Mouse (Mus musculus): ENCODE measurements at regions not wholly inside any gene's neighbourhood (a gene's known extent, or its start where the extent isn't known, plus 50 kb on each side); places are given as distances from the start of the nearest gene placed in this dataset.
A peak's percentile ranks its signal among the peaks of the same experiment; 100 is the strongest.

DNA sequence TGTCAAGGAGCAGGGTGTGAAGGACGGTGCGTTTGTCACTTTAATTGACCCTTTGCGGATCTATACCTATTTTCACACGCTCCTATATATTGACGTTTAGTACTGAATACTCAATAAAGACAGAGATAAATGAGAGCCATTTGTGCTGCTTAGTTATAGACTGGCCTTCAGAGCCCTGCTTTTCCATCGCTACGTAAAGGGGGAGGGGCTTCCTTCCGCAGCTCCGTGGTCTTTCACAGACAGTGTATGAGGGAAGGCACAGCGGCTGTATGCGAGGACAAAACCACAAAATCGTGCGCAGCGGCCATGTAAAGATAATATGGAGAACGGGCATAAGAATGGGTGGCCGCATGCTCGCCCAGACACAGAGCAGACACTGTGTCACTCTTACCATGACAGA is 58.4 kb upstream of the Pced1b start:
- DNase-seq (ENCODE audit: inconsistent age in 2 of 2, low spot score in 1 of 2): no peak

GRCm38 (mm10) chr15:97187831-97188230 is 59.1 kb upstream of the Pced1b start:
- DNase-seq (ENCODE audit: inconsistent age in 2 of 2, low spot score in 1 of 2): no peak

DNA sequence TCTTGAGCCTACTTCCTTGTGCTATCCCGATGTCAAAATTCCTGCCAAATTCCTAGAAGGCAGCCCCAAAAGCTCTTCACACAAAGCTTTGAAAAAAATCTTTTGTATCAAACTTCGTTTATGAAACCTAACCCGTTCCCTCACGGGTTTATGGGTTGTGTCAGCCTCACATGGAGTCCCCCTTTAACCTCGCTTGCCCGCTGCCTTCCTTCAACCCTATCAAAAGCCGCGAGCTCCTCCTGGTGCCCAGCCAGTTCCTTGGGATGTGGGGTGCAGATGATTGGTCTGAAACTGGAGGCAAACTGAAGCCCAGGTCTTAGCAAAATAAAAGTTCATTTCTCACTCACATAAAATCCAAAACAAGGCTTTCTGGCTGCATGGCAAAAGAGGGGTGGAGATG is 60.9 kb upstream of the Pced1b start:
- no peak for DNase-seq (ENCODE audit: inconsistent age in 2 of 2, low spot score in 1 of 2)

- no peak for DNase-seq (ENCODE audit: inconsistent age in 2 of 2, low spot score in 1 of 2)
Measured at GRCm38 (mm10) chr15:97182617-97183038, 64.3 kb upstream of the Pced1b start.

DNA sequence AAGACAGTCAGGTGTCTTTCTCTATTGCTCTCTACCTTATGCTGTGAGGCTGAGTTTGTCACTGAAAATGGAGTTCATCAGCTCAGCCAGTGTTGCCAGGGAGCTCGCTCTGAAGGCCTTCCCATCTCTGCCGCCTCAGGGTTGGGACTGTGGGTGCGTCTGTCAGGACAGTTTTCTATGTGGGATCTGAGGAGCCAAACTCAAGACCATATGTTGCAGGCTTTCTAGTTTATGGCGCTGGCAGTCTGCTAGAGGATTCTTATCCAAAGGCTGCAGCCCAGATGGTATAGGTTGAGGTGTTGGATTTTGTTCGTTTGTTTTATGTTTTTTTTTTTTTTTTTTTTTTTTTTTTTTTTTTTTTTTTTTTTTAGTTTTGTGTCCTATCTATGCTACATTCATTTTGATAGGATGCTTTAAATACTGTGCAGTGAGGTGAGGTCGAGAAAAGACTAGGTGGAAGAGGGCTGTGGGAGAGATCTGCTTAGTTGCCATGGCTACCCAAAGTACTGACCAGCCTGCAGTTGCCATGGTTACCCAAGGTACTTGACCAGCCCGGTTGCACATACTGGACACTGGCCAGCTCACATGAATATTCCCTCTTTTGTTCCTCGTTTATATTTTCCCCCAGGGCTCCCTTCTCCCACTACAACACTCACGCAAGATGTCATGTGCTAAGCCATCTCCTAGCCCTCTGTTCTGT is 65.8 kb upstream of the Pced1b start:
- DNase-seq (ENCODE audit: inconsistent age in 2 of 2, low spot score in 1 of 2): no peak

DNA sequence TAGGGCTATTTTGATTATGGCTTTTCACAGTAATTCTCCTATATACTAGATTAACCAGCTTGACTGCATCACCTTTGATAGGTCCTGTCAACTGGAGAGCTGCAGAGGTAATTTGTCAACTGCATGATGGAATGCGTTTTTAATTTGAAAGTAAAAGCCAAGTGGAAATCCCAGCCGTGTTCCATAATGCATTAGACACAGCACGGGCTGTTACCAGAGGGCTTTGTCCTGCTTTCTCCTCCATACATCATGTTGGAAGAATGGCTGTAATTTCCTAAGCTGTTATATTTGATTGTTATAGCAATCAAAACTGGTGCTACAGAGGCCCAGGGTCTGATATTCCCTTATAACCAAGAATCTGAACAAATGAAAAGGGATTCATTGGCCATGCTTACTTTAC is 68.6 kb upstream of the Pced1b start:
- DNase-seq (ENCODE audit: inconsistent age in 2 of 2, low spot score in 1 of 2): no peak

DNA sequence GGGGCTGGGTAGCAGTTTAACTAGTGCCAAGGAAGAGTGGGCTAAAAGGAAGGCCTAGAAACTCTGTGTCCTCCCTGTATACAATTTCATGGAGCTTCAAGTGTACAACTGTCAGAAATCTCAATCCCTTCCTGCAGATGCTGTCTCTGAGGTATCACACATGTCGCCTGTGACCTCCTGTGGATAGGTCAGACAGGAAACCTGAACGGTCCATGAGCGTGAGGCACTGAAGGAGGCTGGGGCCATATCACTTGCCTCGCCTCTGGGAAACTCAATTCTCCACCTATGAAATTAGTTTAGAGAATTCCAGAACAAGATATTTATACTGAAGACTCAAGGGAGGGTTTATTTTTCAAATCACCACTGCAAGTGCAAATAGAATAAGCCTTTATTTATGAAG is 69.1 kb upstream of the Pced1b start:
- no peak for DNase-seq (ENCODE audit: inconsistent age in 2 of 2, low spot score in 1 of 2)

GRCm38 (mm10) chr15:97174989-97175388 is 71.9 kb upstream of the Pced1b start:
- DNase-seq (ENCODE audit: inconsistent age in 2 of 2, low spot score in 1 of 2): peak; percentile 34 to 44

DNA sequence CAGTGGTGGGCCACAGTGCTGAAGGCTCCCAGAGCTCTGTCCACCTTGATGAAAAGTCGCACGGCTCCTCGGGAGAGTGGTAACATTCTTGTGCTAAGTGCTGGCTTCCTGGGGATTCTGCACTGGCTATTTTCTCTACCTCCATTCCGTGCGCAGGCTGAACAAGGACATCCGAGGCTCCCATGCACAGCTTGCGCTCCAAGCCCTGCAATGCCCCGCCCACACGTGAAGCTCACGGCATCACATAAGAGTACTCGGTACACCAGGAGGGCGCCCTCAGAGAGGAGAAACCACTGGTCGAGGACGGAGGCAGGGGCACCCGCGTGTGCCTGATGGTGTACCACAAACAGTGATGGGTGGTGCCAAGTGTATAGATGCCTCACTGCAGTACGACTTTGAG is 73.7 kb upstream of the Pced1b start:
- DNase-seq (ENCODE audit: inconsistent age in 2 of 2, low spot score in 1 of 2): no peak

GRCm38 (mm10) chr15:97170074-97170473 is 76.8 kb upstream of the Pced1b start:
- DNase-seq (ENCODE audit: inconsistent age in 2 of 2, low spot score in 1 of 2): peak in 1 of 2 experiments; percentile 60

- DNase-seq (ENCODE audit: inconsistent age in 2 of 2, low spot score in 1 of 2): peak; percentile 11 to 56
Measured at GRCm38 (mm10) chr15:97169381-97169780, 77.5 kb upstream of the Pced1b start.

GRCm38 (mm10) chr15:97167116-97167515 is 79.8 kb upstream of the Pced1b start:
- no peak for DNase-seq (ENCODE audit: inconsistent age in 2 of 2, low spot score in 1 of 2)

DNA sequence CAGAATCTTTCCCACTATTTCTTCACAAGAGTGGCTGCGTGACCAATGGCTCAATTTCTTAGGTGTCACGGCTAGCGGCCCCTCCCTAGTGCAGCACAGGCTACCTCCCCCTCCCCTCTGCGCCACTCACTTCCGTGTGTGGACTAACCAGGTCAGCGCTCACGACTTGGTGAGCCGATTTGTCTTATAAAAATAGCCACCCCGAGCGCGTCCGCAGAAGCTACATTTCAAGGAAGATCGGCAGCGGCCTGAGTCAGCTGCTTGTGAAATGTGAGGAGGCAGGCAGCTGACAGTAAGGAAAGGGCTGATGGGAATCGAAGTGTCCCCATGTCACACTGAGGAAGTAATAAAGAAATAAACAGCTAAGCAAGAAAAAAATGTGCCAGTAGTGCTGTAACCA is 82.3 kb upstream of the Pced1b start:
- DNase-seq (ENCODE audit: inconsistent age in 2 of 2, low spot score in 1 of 2): peak in 1 of 2 experiments; percentile 51

- peak in 1 of 2 experiments; percentile 30 for DNase-seq (ENCODE audit: inconsistent age in 2 of 2, low spot score in 1 of 2)
Measured at GRCm38 (mm10) chr15:97163971-97164370, 82.9 kb upstream of the Pced1b start.

DNA sequence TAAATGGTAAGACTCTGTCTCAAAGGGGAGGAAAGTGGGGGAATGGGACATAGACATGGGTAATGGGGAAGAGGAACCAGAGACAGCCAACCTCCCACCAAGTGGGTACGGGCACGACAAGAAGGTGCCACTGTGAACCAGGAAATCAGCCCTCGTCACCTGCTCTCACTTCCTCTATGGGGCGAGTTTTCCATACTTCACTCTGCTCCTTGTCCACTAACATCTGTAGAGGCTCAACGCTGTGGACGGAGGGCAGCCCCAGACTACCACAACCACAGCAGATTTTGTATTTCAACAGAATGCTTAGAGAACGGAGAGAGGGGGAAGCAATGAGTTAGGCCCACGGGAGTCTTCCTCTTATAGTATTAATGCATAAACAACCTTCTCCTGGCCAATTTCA is 83.8 kb upstream of the Pced1b start:
- DNase-seq (ENCODE audit: inconsistent age in 2 of 2, low spot score in 1 of 2): no peak

- no peak for DNase-seq (ENCODE audit: inconsistent age in 2 of 2, low spot score in 1 of 2)
Measured at GRCm38 (mm10) chr15:97162305-97162704, 84.6 kb upstream of the Pced1b start.

GRCm38 (mm10) chr15:97161530-97161929 is 85.4 kb upstream of the Pced1b start:
- no peak for DNase-seq (ENCODE audit: inconsistent age in 2 of 2, low spot score in 1 of 2)

- no peak for DNase-seq (ENCODE audit: inconsistent age in 2 of 2, low spot score in 1 of 2)
Measured at GRCm38 (mm10) chr15:97152354-97152753, 94.6 kb upstream of the Pced1b start.

- no peak for DNase-seq (ENCODE audit: inconsistent age in 2 of 2, low spot score in 1 of 2)
Measured at GRCm38 (mm10) chr15:97151793-97152192, 95.1 kb upstream of the Pced1b start.

GRCm38 (mm10) chr15:97150983-97151735 is 95.4 kb upstream of the Slc38a4 start:
- DNase-seq (ENCODE audit: inconsistent age in 2 of 2, low spot score in 1 of 2): no peak

DNA sequence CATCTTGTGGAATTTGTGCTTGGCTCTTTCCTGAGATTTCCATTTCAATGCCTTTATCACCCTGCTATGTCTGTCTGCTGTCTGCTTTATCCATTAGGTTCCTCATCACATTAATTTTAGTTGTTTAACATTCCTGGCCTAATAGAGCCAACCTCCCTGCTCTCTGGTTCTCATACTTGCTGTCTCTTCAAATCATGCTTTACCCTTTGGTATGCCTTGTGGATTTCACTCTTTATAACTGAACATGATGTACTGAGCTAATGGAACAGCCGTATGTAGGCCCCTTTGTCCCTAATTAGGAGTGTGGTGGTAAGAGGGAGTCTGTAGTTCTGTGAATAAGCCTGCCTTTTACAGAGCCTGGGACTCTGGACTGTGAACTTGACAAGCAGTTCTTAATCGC is 86.2 kb upstream of the Slc38a4 start:
- DNase-seq (ENCODE audit: inconsistent age in 2 of 2, low spot score in 1 of 2): no peak

DNA sequence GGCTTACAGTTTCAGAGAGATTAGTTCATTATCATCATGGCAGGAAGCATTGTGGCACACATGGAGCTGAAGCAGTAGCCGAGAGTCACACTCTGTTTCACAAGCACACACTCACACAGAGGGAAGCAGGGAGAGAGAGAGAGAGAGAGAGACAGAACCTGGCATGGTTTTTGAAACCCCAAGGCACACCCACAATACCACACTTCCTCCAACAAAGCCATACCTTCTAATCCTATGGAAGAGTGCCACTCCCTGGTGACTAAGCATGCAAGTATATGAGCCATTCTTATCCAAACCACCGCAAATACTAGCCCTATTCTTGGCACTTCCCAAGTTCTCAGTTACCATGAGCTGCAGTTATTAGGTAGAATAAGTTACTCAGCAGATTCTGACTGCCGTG is 82.5 kb upstream of the Slc38a4 start:
- no peak for DNase-seq (ENCODE audit: inconsistent age in 2 of 2, low spot score in 1 of 2)

DNA sequence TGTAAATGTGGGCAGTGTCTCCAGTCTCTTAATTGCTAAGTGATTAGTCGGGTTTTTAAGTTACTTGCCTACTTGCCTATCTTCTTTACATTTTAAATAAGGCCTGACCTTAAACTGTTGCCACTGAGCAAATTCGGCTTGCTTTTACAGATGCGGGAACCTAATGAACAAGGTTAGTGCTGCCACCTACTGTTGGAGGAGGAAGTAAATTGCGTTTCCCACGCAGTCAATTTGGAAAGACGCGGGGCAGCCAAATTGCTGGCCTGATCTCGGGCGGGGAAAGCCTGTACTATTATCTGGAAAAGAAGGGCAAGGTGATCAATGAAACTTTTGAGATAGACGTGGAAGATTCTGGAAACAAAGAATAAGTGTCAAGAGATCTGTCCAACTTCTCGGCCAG is 79.5 kb upstream of the Slc38a4 start:
- peak; percentile 16 to 78 for DNase-seq (ENCODE audit: inconsistent age in 2 of 2, low spot score in 1 of 2)

All from adrenal gland, adult (tissue).